Mouse (Mus musculus): ENCODE measurements around the gene Gm34653. TPM values are rescaled to one million over a fixed set of nuclear protein-coding genes. Genes with fewer than 3 reads are reported as not detected.

The Gm34653 gene
- polyA plus RNA-seq, 1 experiment from 2014 or later: 0.39 TPM

DNA sequence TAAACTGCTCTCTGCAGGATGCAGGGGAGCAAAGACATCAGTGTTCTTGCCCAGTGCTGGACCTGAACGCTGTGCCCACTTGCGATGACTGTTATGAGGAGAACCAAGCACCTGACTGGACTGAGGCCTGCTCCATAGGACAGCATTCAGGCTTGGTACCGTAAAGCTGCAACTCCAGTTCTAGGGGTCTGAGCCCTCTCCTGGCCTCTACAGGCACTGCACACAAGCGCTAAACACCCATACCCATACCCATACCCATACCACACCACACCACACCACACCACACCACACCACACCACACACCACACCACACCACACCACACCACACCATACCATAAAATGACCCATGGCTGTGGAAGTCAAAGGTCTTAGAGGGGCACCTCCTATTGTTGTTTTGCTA is 22.5 kb downstream of the Gm34653 start:
- H3K9me3 ChIP-seq (replicated peaks): no peaks in the 10 kb centered on the region
- no peak overlapping the region for H3K4me3 ChIP-seq (replicated peaks)
- H3K36me3 ChIP-seq: peaks cover 91% of the 10 kb centered on the region
- no peaks in the 10 kb centered on the region for H3K4me1 ChIP-seq
- no peak overlapping the region for H3K9ac ChIP-seq
- no peaks in the 10 kb centered on the region for H3K27me3 ChIP-seq
- H3K27ac ChIP-seq (replicated peaks): no peak overlapping the region
- H3K4me2 ChIP-seq (replicated peaks): no peak overlapping the region
- WGBS: 82% methylated on average over 4 of the region's 4 CpGs
- ATAC-seq (ENCODE audit: insufficient number of reproducible peaks, low FRiP score, low TSS enrichment, low read depth): no peak

DNA sequence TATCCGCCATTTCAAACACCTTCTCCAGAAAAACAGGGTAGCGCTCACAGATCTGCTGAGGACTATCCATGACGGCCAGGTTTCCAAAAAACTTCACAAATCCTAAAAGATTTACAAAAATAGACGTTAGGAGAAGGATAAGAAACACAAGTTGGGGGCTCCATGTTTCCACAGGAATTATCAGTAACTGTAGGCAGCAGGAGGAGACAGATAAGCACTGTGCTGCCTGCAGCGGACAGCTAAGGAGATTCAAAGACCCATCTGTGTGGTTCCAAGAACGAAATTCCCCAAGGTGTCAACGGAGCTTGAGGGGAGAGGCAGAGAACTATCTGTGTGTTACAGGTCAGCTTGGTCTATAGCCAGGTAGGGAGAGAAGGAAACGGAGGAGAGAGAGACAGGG is 24.9 kb downstream of the Gm34653 start:
- Histone ChIP-seq H3K4me2 (replicated peaks) (no peak overlapping the region), H3K27ac (replicated peaks) (no peak overlapping the region), H3K36me3 (peaks cover 89% of the 10 kb centered on the region), H3K4me1 (no peaks in the 10 kb centered on the region), H3K9me3 (replicated peaks) (no peaks in the 10 kb centered on the region), H3K27me3 (no peaks in the 10 kb centered on the region), H3K9ac (no peak overlapping the region), H3K4me3 (replicated peaks) (no peak overlapping the region)
- no peak for ATAC-seq (ENCODE audit: insufficient number of reproducible peaks, low FRiP score, low TSS enrichment, low read depth)
- 89% methylated on average over 8 of the region's 8 CpGs for WGBS

DNA sequence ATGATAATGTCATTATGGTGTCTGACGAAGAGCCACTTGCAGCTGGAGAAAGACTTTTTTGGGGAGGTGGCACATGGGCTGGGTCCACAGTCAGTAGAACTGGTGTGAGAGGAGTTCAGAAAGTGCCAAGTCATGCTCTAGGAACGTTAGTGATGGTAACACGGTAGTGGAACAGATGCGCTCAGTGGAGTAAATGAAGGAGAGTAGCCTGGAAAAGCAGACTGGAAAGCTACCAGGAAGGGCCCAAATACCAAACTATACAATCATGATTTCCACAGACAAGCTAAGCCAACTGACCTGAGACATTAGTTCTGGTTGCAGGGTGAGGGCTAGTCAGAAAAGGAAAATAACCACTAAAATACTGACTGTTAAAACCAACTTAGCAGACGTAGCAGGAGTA is 36.9 kb downstream of the Gm34653 start:
- Histone ChIP-seq H3K4me2 (replicated peaks) (peak overlapping the region; percentile 73), H3K4me3 (replicated peaks) (peak overlapping the region; percentile 86), H3K36me3 (peaks cover 12% of the 10 kb centered on the region), H3K4me1 (peaks cover 23% of the 10 kb centered on the region), H3K27ac (replicated peaks) (no peak overlapping the region), H3K9ac (peak overlapping the region; percentile 7; the same call in 1 of the 2 replicates), H3K9me3 (replicated peaks) (no peaks in the 10 kb centered on the region), H3K27me3 (peaks cover 21% of the 10 kb centered on the region)
- no peak for ATAC-seq (ENCODE audit: insufficient number of reproducible peaks, low FRiP score, low TSS enrichment, low read depth)
- WGBS: 25% methylated on average over 5 of the region's 5 CpGs

DNA sequence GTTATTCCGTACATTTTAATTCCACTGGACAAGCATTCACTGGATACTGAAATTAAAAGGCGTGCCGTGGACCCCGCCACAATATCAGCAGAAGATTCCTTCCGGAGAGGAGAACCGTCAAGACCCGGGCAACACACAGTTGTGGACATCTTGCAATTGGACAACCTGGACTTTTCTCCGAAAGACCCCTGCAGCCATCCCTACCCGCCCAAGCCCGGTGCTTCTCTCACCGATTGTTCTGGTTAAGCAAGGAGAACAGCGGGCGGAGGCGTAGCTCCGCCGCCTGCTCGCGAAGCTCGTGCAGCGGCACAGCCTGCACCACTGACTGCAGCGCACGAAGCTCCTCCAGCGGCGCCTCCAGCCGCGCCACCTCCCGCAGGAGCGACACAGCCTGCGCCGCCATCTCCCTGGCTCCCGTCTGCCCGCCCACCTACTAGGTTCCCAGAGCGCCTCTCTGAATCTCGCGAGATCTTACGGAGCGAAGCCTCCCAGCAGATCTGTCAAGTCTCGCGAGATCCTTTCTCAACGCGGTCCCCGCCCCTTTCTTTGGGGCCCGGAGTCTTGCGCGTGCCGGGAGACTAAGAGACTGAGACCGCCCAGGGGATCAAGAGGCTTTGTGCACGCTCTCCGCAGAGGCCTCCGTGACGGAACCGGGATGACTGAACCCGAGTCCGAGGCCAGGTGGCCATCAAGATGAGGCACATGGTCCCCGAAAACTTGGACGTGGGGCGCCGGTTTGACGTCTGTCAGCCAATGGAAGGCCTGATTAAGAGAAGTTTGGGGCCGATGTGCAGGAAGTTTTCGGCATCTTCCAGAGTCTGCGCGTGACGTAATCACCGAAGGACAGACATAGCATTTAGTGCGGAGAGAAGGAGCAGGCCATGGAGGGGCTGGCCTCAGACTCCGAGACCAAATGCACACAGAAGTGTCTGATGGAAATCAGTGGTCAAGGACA is 38.0 kb downstream of the Gm34653 start:
- peak; percentile 95 for ATAC-seq (ENCODE audit: insufficient number of reproducible peaks, low FRiP score, low TSS enrichment, low read depth)
- peak overlapping the region; percentile 86 for H3K4me3 ChIP-seq (replicated peaks)
- under 1% methylated on average over 67 of the region's 67 CpGs for WGBS
- H3K4me2 ChIP-seq (replicated peaks): peak overlapping the region; percentile 73
- H3K27ac ChIP-seq (replicated peaks): peak overlapping the region; percentile 98
- peaks cover 27% of the 10 kb centered on the region for H3K27me3 ChIP-seq
- peaks cover 23% of the 10 kb centered on the region for H3K4me1 ChIP-seq
- peaks cover under 1% of the 10 kb centered on the region for H3K36me3 ChIP-seq
- peak overlapping the region; percentile 85 for H3K9ac ChIP-seq
- no peaks in the 10 kb centered on the region for H3K9me3 ChIP-seq (replicated peaks)

DNA sequence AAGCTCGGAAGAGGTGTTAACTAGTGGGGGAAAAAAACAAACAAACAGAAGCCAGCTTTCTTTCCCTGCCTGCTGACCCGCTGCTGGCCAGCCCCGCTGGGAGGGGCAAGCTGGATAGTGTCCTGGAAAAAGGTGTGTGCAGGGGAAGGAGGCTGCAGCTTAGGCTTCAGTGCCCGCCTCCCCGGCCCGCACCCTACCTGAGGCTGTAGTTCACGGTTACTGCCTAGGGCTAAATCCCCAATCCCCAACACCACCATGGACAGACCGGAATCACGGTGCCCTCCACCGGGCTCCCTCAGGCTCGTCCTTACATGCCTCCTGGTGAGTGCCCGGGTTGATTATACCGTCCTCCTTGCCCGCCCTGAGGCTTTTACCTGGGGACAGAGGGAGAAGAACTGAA is 41.5 kb downstream of the Gm34653 start, which contains the start of gene Cutal:
Gene Cutal, plus strand, starts transcription at position 126 of the 400 bp plus-strand sequence.
- Histone ChIP-seq H3K4me3 (replicated peaks) (no peak within 1 kb of the TSS), H3K36me3 (no peaks in the 10 kb centered on the region), H3K4me2 (replicated peaks) (no peak within 1 kb of the TSS; the same call in 1 of the 2 replicates), H3K27ac (replicated peaks) (no peak within 1 kb of the TSS), H3K9me3 (replicated peaks) (no peaks in the 10 kb centered on the region), H3K9ac (no peak within 1 kb of the TSS), H3K4me1 (peaks cover 13% of the 10 kb centered on the region), H3K27me3 (peaks cover 29% of the 10 kb centered on the region)
- ATAC-seq (ENCODE audit: insufficient number of reproducible peaks, low FRiP score, low TSS enrichment, low read depth): no peak
- 3% methylated on average over 14 of the region's 14 CpGs for WGBS

DNA sequence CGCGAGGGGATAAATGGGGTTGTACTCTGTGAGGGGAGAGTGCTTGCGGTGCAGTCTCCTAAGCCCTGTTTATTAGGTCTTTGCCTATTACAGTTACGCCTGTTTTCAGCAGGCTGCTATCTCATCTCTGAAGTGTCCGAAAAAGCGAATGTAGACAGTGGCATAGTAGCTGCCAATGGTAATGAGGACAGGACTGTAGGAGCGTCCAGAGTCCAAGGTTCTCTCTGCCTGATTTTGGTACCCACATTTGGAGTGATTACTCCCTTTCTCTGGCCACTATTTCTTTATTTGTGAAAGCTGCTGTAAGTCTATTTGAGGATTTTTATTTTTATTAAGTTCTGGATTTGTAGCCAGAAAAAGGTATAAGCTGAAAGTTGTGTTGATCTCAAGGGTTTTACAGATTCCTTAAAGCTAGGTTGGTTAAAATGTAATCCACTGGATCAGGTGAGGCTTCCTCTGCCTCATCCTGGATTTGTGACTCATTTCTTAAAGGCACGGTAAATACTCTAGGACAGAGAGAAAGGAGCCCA is 42.1 kb downstream of the Gm34653 start, which contains the start of gene Psmd5:
Gene Psmd5, minus strand, starts transcription at position 153 of the 530 bp plus-strand sequence.
- no peak within 1 kb of the TSS for H3K9ac ChIP-seq
- no peaks in the 10 kb centered on the region for H3K36me3 ChIP-seq
- H3K4me2 ChIP-seq (replicated peaks): no peak within 1 kb of the TSS; the same call in 1 of the 2 replicates
- 16% methylated on average over 8 of the region's 8 CpGs for WGBS
- no peak within 1 kb of the TSS for H3K4me3 ChIP-seq (replicated peaks)
- H3K27me3 ChIP-seq: peaks cover 29% of the 10 kb centered on the region
- H3K4me1 ChIP-seq: peaks cover 7% of the 10 kb centered on the region
- no peaks in the 10 kb centered on the region for H3K9me3 ChIP-seq (replicated peaks)
- no peak for ATAC-seq (ENCODE audit: insufficient number of reproducible peaks, low FRiP score, low TSS enrichment, low read depth)
- H3K27ac ChIP-seq (replicated peaks): no peak within 1 kb of the TSS

DNA sequence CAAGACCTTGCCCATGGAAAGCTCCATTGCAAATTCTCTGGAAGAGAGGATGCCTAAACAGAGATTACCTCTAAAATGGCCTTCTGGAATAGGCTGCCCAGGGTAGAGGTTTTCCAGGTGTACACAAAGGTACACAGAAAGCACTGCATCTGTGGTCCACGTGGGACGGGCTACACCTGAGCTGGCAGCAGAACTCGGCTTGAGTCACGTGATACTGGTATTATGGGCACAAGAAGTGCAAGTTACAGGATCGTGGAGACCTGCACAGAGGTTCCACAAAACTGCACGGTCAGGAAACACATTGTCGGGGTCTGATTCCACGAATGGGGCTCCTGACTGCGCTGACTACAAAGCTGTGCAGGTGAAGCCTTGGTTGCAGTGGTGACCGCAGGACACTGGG is 47.2 kb downstream of the Gm34653 start:
- H3K4me1 ChIP-seq: no peaks in the 10 kb centered on the region
- no peaks in the 10 kb centered on the region for H3K9me3 ChIP-seq (replicated peaks)
- H3K9ac ChIP-seq: no peak overlapping the region
- H3K36me3 ChIP-seq: no peaks in the 10 kb centered on the region
- no peak overlapping the region for H3K4me3 ChIP-seq (replicated peaks)
- WGBS: 81% methylated on average over 10 of the region's 10 CpGs
- no peak for ATAC-seq (ENCODE audit: insufficient number of reproducible peaks, low FRiP score, low TSS enrichment, low read depth)
- H3K4me2 ChIP-seq (replicated peaks): no peak overlapping the region
- H3K27me3 ChIP-seq: peaks cover 5% of the 10 kb centered on the region; the same call in 1 of the 2 replicates
- H3K27ac ChIP-seq (replicated peaks): no peak overlapping the region

DNA sequence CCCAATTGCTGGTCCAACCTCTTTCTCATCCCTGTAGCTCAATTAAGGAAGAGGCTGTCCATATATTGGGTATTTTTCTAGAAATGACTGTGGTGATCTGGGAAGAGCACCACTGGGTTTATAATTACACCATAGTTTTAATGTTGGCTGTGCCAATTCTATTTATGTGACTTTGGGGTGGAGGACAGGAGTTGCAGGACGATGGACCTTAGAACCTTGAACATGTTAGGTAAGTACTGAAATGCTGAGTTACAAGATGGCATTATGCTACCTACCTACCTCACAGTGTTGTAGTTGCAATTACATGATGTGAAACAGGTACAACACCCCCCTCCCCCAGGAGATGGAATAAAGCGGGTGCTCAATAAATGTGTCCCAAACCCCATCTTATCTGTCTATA is 50.0 kb downstream of the Gm34653 start:
- no peak overlapping the region for H3K4me3 ChIP-seq (replicated peaks)

DNA sequence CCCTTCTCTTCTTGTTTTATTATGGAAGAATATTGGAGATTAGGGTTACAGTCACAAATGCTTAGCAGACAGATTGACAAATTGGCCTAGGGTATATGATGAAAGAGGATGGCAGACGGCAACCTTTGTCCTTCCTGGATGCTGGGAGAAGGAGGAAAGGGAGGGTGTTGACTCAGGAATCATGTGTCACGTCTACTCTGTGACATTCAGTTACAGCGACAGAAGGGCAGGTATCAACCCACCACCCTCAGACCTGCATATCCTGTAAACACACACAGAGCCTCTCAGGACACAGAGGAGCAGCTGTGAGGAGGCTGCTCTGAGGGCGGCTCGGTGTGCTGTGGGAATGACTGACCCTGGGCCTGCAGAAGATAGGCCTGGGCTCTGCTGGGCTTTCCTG is 50.4 kb downstream of the Gm34653 start:
- WGBS: 61% methylated on average over 5 of the region's 5 CpGs
- H3K4me2 ChIP-seq (replicated peaks): no peak overlapping the region
- H3K4me3 ChIP-seq (replicated peaks): no peak overlapping the region
- no peak for ATAC-seq (ENCODE audit: insufficient number of reproducible peaks, low FRiP score, low TSS enrichment, low read depth)
- no peaks in the 10 kb centered on the region for H3K36me3 ChIP-seq
- no peaks in the 10 kb centered on the region for H3K9me3 ChIP-seq (replicated peaks)
- H3K9ac ChIP-seq: no peak overlapping the region
- H3K4me1 ChIP-seq: no peaks in the 10 kb centered on the region
- no peaks in the 10 kb centered on the region for H3K27me3 ChIP-seq
- no peak overlapping the region for H3K27ac ChIP-seq (replicated peaks)

More for the DNA sequence above, 50.0 kb downstream of the Gm34653 start:
- Histone ChIP-seq H3K4me2 (replicated peaks) (no peak overlapping the region), H3K4me1 (no peaks in the 10 kb centered on the region), H3K36me3 (no peaks in the 10 kb centered on the region), H3K9ac (no peak overlapping the region), H3K27ac (replicated peaks) (no peak overlapping the region), H3K27me3 (no peaks in the 10 kb centered on the region), H3K9me3 (replicated peaks) (no peaks in the 10 kb centered on the region)
- 86% methylated on average over 2 of the region's 2 CpGs for WGBS
- ATAC-seq (ENCODE audit: insufficient number of reproducible peaks, low FRiP score, low TSS enrichment, low read depth): no peak

DNA sequence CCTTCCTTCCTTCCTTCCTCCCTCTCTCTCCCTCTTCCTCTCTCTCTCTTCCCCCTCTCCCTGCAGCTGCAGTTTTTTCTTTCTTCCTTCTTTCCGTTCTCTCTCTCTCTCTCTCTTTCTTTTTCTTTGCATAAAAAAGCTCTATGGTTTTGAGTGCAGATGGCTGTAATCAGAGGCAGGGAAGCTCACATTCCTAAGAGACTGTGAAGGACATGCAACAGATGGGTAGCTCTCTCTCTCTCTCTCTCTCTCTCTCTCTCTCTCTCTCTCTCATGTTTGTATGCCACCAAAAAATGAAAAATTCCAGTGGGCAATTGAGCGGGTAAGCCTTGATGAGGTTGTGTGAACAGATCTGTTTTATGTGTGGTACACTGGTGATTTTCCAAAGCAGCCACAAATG is 51.4 kb downstream of the Gm34653 start:
- no peaks in the 10 kb centered on the region for H3K36me3 ChIP-seq
- no peaks in the 10 kb centered on the region for H3K4me1 ChIP-seq
- no peak for ATAC-seq (ENCODE audit: insufficient number of reproducible peaks, low FRiP score, low TSS enrichment, low read depth)
- 33% methylated on average over 2 of the region's 2 CpGs for WGBS
- no peaks in the 10 kb centered on the region for H3K27me3 ChIP-seq
- H3K9ac ChIP-seq: no peak overlapping the region
- no peak overlapping the region for H3K4me2 ChIP-seq (replicated peaks)
- H3K4me3 ChIP-seq (replicated peaks): no peak overlapping the region
- H3K9me3 ChIP-seq (replicated peaks): no peaks in the 10 kb centered on the region
- H3K27ac ChIP-seq (replicated peaks): no peak overlapping the region
